Mouse (Mus musculus): ENCODE results near the gene Asphd2. TPM values are rescaled to one million over a fixed set of nuclear protein-coding genes. Genes with fewer than 3 reads are reported as not detected.

Gene Asphd2
- polyA plus RNA-seq (2012; fragmentation: generic; extraction: Trizol): 0.67 TPM

- Histone ChIP-seq H3K4me3 (peak within 1 kb of the TSS; percentile 8), H3ac (ENCODE audit: control insufficient read depth, insufficient read length) (peak within 1 kb of the TSS; percentile 45), H3K36me3 (ENCODE audit: control insufficient read depth, insufficient read depth) (no peaks in the 10 kb centered on the region), H3K4me2 (ENCODE audit: low read depth) (peak within 1 kb of the TSS; percentile 42), H3K79me2 (ENCODE audit: control insufficient read depth, insufficient read depth) (no peaks in the 10 kb centered on the region), H3K27me3 (ENCODE audit: control insufficient read depth, insufficient read depth, insufficient read length) (peaks cover 13% of the 10 kb centered on the region)
- TF ChIP-seq MYOD1 (IDR thresholded peaks at IDR 0.05; ENCODE audit: control insufficient read depth in 1 of 3, insufficient read length in 2 of 3, low read depth in 2 of 3) (no peak), SRF (IDR thresholded peaks at IDR 0.05; ENCODE audit: control insufficient read depth, insufficient read length, low read depth) (no peak), MAX (IDR thresholded peaks at IDR 0.05; ENCODE audit: low read depth) (no peak), POLR2A (IDR thresholded peaks at IDR 0.05; ENCODE audit: insufficient read length, low read depth) (no peak), REST (IDR thresholded peaks at IDR 0.05; ENCODE audit: insufficient read depth, insufficient read length) (no peak), USF1 (IDR thresholded peaks at IDR 0.05; ENCODE audit: low read depth) (no peak)
These were observed at the start of gene Asphd2 for GRCm38 (mm10) chr5:112394779-112395443. Asphd2 (minus strand) TSS chr5:112394866.

- no peaks in the 10 kb centered on the region for H3K79me2 ChIP-seq (ENCODE audit: control insufficient read depth, insufficient read depth)
- TF ChIP-seq USF1 (IDR thresholded peaks at IDR 0.05; ENCODE audit: low read depth) (no peak), MAX (IDR thresholded peaks at IDR 0.05; ENCODE audit: low read depth) (no peak), SRF (IDR thresholded peaks at IDR 0.05; ENCODE audit: control insufficient read depth, insufficient read length, low read depth) (no peak), POLR2A (IDR thresholded peaks at IDR 0.05; ENCODE audit: insufficient read length, low read depth) (no peak), REST (IDR thresholded peaks at IDR 0.05; ENCODE audit: insufficient read depth, insufficient read length) (no peak), POLR2AphosphoS2 (IDR thresholded peaks at IDR 0.05; ENCODE audit: insufficient read length, low read depth) (no peak), TCF12 (IDR thresholded peaks at IDR 0.05; ENCODE audit: insufficient read depth, poor library complexity, severe bottlenecking) (no peak), TCF3 (IDR thresholded peaks at IDR 0.05; ENCODE audit: insufficient read length, low read depth) (no peak), CEBPB (IDR thresholded peaks at IDR 0.05; ENCODE audit: insufficient read depth, poor library complexity, severe bottlenecking) (no peak), MYOD1 (IDR thresholded peaks at IDR 0.05; ENCODE audit: control insufficient read depth in 1 of 3, insufficient read length in 2 of 3, low read depth in 2 of 3) (no peak), E2F4 (IDR thresholded peaks at IDR 0.05; ENCODE audit: insufficient read depth) (no peak), MYOG (IDR thresholded peaks at IDR 0.05; ENCODE audit: control insufficient read depth in 1 of 3, insufficient read depth in 1 of 3, insufficient read length in 2 of 3, low read depth in 2 of 3) (no peak)
- H3K36me3 ChIP-seq (ENCODE audit: control insufficient read depth, insufficient read depth): no peaks in the 10 kb centered on the region
- H3ac ChIP-seq (ENCODE audit: control insufficient read depth, insufficient read length): no peak overlapping the region
- no peak overlapping the region for H3K4me3 ChIP-seq
- H3K27me3 ChIP-seq (ENCODE audit: control insufficient read depth, insufficient read depth, insufficient read length): peaks cover 73% of the 10 kb centered on the region
- H3K4me2 ChIP-seq (ENCODE audit: low read depth): no peak overlapping the region
These were observed 43.9 kb upstream of the Asphd2 start for GRCm38 (mm10) chr5:112438535-112438934.

- peaks cover 59% of the 10 kb centered on the region for H3K27me3 ChIP-seq (ENCODE audit: control insufficient read depth, insufficient read depth, insufficient read length)
- no peaks in the 10 kb centered on the region for H3K79me2 ChIP-seq (ENCODE audit: control insufficient read depth, insufficient read depth)
- H3K36me3 ChIP-seq (ENCODE audit: control insufficient read depth, insufficient read depth): no peaks in the 10 kb centered on the region
- no peak overlapping the region for H3ac ChIP-seq (ENCODE audit: control insufficient read depth, insufficient read length)
- no peak overlapping the region for H3K4me2 ChIP-seq (ENCODE audit: low read depth)
- TF ChIP-seq E2F4 (IDR thresholded peaks at IDR 0.05; ENCODE audit: insufficient read depth) (no peak), REST (IDR thresholded peaks at IDR 0.05; ENCODE audit: insufficient read depth, insufficient read length) (no peak), MYOD1 (IDR thresholded peaks at IDR 0.05; ENCODE audit: control insufficient read depth in 1 of 3, insufficient read length in 2 of 3, low read depth in 2 of 3) (no peak), MAX (IDR thresholded peaks at IDR 0.05; ENCODE audit: low read depth) (no peak), TCF12 (IDR thresholded peaks at IDR 0.05; ENCODE audit: insufficient read depth, poor library complexity, severe bottlenecking) (no peak), USF1 (IDR thresholded peaks at IDR 0.05; ENCODE audit: low read depth) (no peak), POLR2A (IDR thresholded peaks at IDR 0.05; ENCODE audit: insufficient read length, low read depth) (no peak), CEBPB (IDR thresholded peaks at IDR 0.05; ENCODE audit: insufficient read depth, poor library complexity, severe bottlenecking) (no peak), POLR2AphosphoS2 (IDR thresholded peaks at IDR 0.05; ENCODE audit: insufficient read length, low read depth) (no peak), MYOG (IDR thresholded peaks at IDR 0.05; ENCODE audit: control insufficient read depth in 1 of 3, insufficient read depth in 1 of 3, insufficient read length in 2 of 3, low read depth in 2 of 3) (no peak), TCF3 (IDR thresholded peaks at IDR 0.05; ENCODE audit: insufficient read length, low read depth) (no peak), SRF (IDR thresholded peaks at IDR 0.05; ENCODE audit: control insufficient read depth, insufficient read length, low read depth) (no peak)
- no peak overlapping the region for H3K4me3 ChIP-seq
These were observed 38.3 kb upstream of the Asphd2 start for GRCm38 (mm10) chr5:112433004-112433403.

GRCm38 (mm10) chr5:112432033-112432432 is 37.4 kb upstream of the Asphd2 start:
- no peak overlapping the region for H3K4me3 ChIP-seq
- H3K79me2 ChIP-seq (ENCODE audit: control insufficient read depth, insufficient read depth): no peaks in the 10 kb centered on the region
- H3ac ChIP-seq (ENCODE audit: control insufficient read depth, insufficient read length): no peak overlapping the region
- no peaks in the 10 kb centered on the region for H3K36me3 ChIP-seq (ENCODE audit: control insufficient read depth, insufficient read depth)
- H3K27me3 ChIP-seq (ENCODE audit: control insufficient read depth, insufficient read depth, insufficient read length): peaks cover 50% of the 10 kb centered on the region
- TF ChIP-seq MYOD1 (IDR thresholded peaks at IDR 0.05; ENCODE audit: control insufficient read depth in 1 of 3, insufficient read length in 2 of 3, low read depth in 2 of 3) (no peak), TCF3 (IDR thresholded peaks at IDR 0.05; ENCODE audit: insufficient read length, low read depth) (no peak), MYOG (IDR thresholded peaks at IDR 0.05; ENCODE audit: control insufficient read depth in 1 of 3, insufficient read depth in 1 of 3, insufficient read length in 2 of 3, low read depth in 2 of 3) (no peak), SRF (IDR thresholded peaks at IDR 0.05; ENCODE audit: control insufficient read depth, insufficient read length, low read depth) (no peak), TCF12 (IDR thresholded peaks at IDR 0.05; ENCODE audit: insufficient read depth, poor library complexity, severe bottlenecking) (no peak), REST (IDR thresholded peaks at IDR 0.05; ENCODE audit: insufficient read depth, insufficient read length) (no peak), POLR2A (IDR thresholded peaks at IDR 0.05; ENCODE audit: insufficient read length, low read depth) (no peak), CEBPB (IDR thresholded peaks at IDR 0.05; ENCODE audit: insufficient read depth, poor library complexity, severe bottlenecking) (no peak), E2F4 (IDR thresholded peaks at IDR 0.05; ENCODE audit: insufficient read depth) (no peak), MAX (IDR thresholded peaks at IDR 0.05; ENCODE audit: low read depth) (no peak), POLR2AphosphoS2 (IDR thresholded peaks at IDR 0.05; ENCODE audit: insufficient read length, low read depth) (no peak), USF1 (IDR thresholded peaks at IDR 0.05; ENCODE audit: low read depth) (no peak)
- H3K4me2 ChIP-seq (ENCODE audit: low read depth): no peak overlapping the region
